Mouse (Mus musculus): ENCODE measurements around the gene Lrrc56. TPM values are rescaled to one million over a fixed set of nuclear protein-coding genes. Genes with fewer than 3 reads are reported as not detected.

The Lrrc56 gene
- 0.58 TPM for polyA plus RNA-seq (2014; fragmentation: Illumina TruSeq; extraction: RNeasy Lipid Tissue Mini Kit (QIAGEN cat#74804); ENCODE audit: low read depth, low replicate concordance)

GRCm38 (mm10) chr7:141193948-141194347 is at the start of gene Lrrc56, which contains the start of gene Hras:
Gene Lrrc56, plus strand, starts transcription at chr7:141194157.
Gene Hras, minus strand, starts transcription at chr7:141194005.

GRCm38 (mm10) chr7:141172116-141173006 is 21.6 kb upstream of the Lrrc56 start, which contains the start of gene Rnh1:
Gene Rnh1, minus strand, starts transcription at chr7:141172857.

GRCm38 (mm10) chr7:141213605-141214235 is 19.8 kb downstream of the Lrrc56 start, which contains the start of gene Lmntd2:
Gene Lmntd2, minus strand, starts transcription at chr7:141214080.

GRCm38 (mm10) chr7:141215101-141215879 is 21.3 kb downstream of the Lrrc56 start, which contains the start of gene Rassf7:
Gene Rassf7, plus strand, starts transcription at chr7:141215860.

GRCm38 (mm10) chr7:141228279-141229067 is 34.5 kb downstream of the Lrrc56 start, which contains the start of gene Phrf1:
Gene Phrf1, plus strand, starts transcription at chr7:141228784.

Other genes with a start within 250 kb of the Lrrc56 start
- not detected for gene Ifitm5, start 243.9 kb upstream of the Lrrc56 start, polyA plus RNA-seq (2014; fragmentation: Illumina TruSeq; extraction: RNeasy Lipid Tissue Mini Kit (QIAGEN cat#74804); ENCODE audit: low read depth, low replicate concordance)
- gene Gm45717, start 238.2 kb upstream of the Lrrc56 start, polyA plus RNA-seq (2014; fragmentation: Illumina TruSeq; extraction: RNeasy Lipid Tissue Mini Kit (QIAGEN cat#74804); ENCODE audit: low read depth, low replicate concordance): not detected
- 160 TPM for gene Ifitm2, start 238.2 kb upstream of the Lrrc56 start, polyA plus RNA-seq (2014; fragmentation: Illumina TruSeq; extraction: RNeasy Lipid Tissue Mini Kit (QIAGEN cat#74804); ENCODE audit: low read depth, low replicate concordance)
- gene Ifitm1, start 226.9 kb upstream of the Lrrc56 start, polyA plus RNA-seq (2014; fragmentation: Illumina TruSeq; extraction: RNeasy Lipid Tissue Mini Kit (QIAGEN cat#74804); ENCODE audit: low read depth, low replicate concordance): 1.6 TPM
- gene Ifitm3, start 183.4 kb upstream of the Lrrc56 start, polyA plus RNA-seq (2014; fragmentation: Illumina TruSeq; extraction: RNeasy Lipid Tissue Mini Kit (QIAGEN cat#74804); ENCODE audit: low read depth, low replicate concordance): 14.5 TPM
- gene Ifitm6, start 176.2 kb upstream of the Lrrc56 start, polyA plus RNA-seq (2014; fragmentation: Illumina TruSeq; extraction: RNeasy Lipid Tissue Mini Kit (QIAGEN cat#74804); ENCODE audit: low read depth, low replicate concordance): not detected
- gene Gm17387, start 165.0 kb upstream of the Lrrc56 start, polyA plus RNA-seq (2014; fragmentation: Illumina TruSeq; extraction: RNeasy Lipid Tissue Mini Kit (QIAGEN cat#74804); ENCODE audit: low read depth, low replicate concordance): not detected
- not detected for gene B4galnt4, start 133.1 kb upstream of the Lrrc56 start, polyA plus RNA-seq (2014; fragmentation: Illumina TruSeq; extraction: RNeasy Lipid Tissue Mini Kit (QIAGEN cat#74804); ENCODE audit: low read depth, low replicate concordance)
- not detected for gene Pkp3, start 115.9 kb upstream of the Lrrc56 start, polyA plus RNA-seq (2014; fragmentation: Illumina TruSeq; extraction: RNeasy Lipid Tissue Mini Kit (QIAGEN cat#74804); ENCODE audit: low read depth, low replicate concordance)
- gene Sigirr, start 93.6 kb upstream of the Lrrc56 start, polyA plus RNA-seq (2014; fragmentation: Illumina TruSeq; extraction: RNeasy Lipid Tissue Mini Kit (QIAGEN cat#74804); ENCODE audit: low read depth, low replicate concordance): not detected
- gene Ano9, start 76.4 kb upstream of the Lrrc56 start, polyA plus RNA-seq (2014; fragmentation: Illumina TruSeq; extraction: RNeasy Lipid Tissue Mini Kit (QIAGEN cat#74804); ENCODE audit: low read depth, low replicate concordance): not detected
- gene Ptdss2, start 71.8 kb upstream of the Lrrc56 start, polyA plus RNA-seq (2014; fragmentation: Illumina TruSeq; extraction: RNeasy Lipid Tissue Mini Kit (QIAGEN cat#74804); ENCODE audit: low read depth, low replicate concordance): 20.6 TPM
- 5.4 TPM for gene Rnh1, start 21.3 kb upstream of the Lrrc56 start, polyA plus RNA-seq (2014; fragmentation: Illumina TruSeq; extraction: RNeasy Lipid Tissue Mini Kit (QIAGEN cat#74804); ENCODE audit: low read depth, low replicate concordance)
- gene Hras, start 152 bp upstream of the Lrrc56 start, polyA plus RNA-seq (2014; fragmentation: Illumina TruSeq; extraction: RNeasy Lipid Tissue Mini Kit (QIAGEN cat#74804); ENCODE audit: low read depth, low replicate concordance): 8.7 TPM
- not detected for gene Lmntd2, start 19.9 kb downstream of the Lrrc56 start, polyA plus RNA-seq (2014; fragmentation: Illumina TruSeq; extraction: RNeasy Lipid Tissue Mini Kit (QIAGEN cat#74804); ENCODE audit: low read depth, low replicate concordance)
- 0.64 TPM for gene Rassf7, start 21.7 kb downstream of the Lrrc56 start, polyA plus RNA-seq (2014; fragmentation: Illumina TruSeq; extraction: RNeasy Lipid Tissue Mini Kit (QIAGEN cat#74804); ENCODE audit: low read depth, low replicate concordance)
- 17.6 TPM for gene Phrf1, start 34.6 kb downstream of the Lrrc56 start, polyA plus RNA-seq (2014; fragmentation: Illumina TruSeq; extraction: RNeasy Lipid Tissue Mini Kit (QIAGEN cat#74804); ENCODE audit: low read depth, low replicate concordance)
- 19.8 TPM for gene Irf7, start 72.3 kb downstream of the Lrrc56 start, polyA plus RNA-seq (2014; fragmentation: Illumina TruSeq; extraction: RNeasy Lipid Tissue Mini Kit (QIAGEN cat#74804); ENCODE audit: low read depth, low replicate concordance)
- 1.3 TPM for gene Cdhr5, start 82.6 kb downstream of the Lrrc56 start, polyA plus RNA-seq (2014; fragmentation: Illumina TruSeq; extraction: RNeasy Lipid Tissue Mini Kit (QIAGEN cat#74804); ENCODE audit: low read depth, low replicate concordance)
- not detected for gene Sct, start 85.0 kb downstream of the Lrrc56 start, polyA plus RNA-seq (2014; fragmentation: Illumina TruSeq; extraction: RNeasy Lipid Tissue Mini Kit (QIAGEN cat#74804); ENCODE audit: low read depth, low replicate concordance)
- not detected for gene Drd4, start 97.8 kb downstream of the Lrrc56 start, polyA plus RNA-seq (2014; fragmentation: Illumina TruSeq; extraction: RNeasy Lipid Tissue Mini Kit (QIAGEN cat#74804); ENCODE audit: low read depth, low replicate concordance)
- 0.93 TPM for gene Deaf1, start 133.5 kb downstream of the Lrrc56 start, polyA plus RNA-seq (2014; fragmentation: Illumina TruSeq; extraction: RNeasy Lipid Tissue Mini Kit (QIAGEN cat#74804); ENCODE audit: low read depth, low replicate concordance)
- 18.5 TPM for gene Tmem80, start 133.6 kb downstream of the Lrrc56 start, polyA plus RNA-seq (2014; fragmentation: Illumina TruSeq; extraction: RNeasy Lipid Tissue Mini Kit (QIAGEN cat#74804); ENCODE audit: low read depth, low replicate concordance)
- not detected for gene Eps8l2, start 144.7 kb downstream of the Lrrc56 start, polyA plus RNA-seq (2014; fragmentation: Illumina TruSeq; extraction: RNeasy Lipid Tissue Mini Kit (QIAGEN cat#74804); ENCODE audit: low read depth, low replicate concordance)
- gene Taldo1, start 198.0 kb downstream of the Lrrc56 start, polyA plus RNA-seq (2014; fragmentation: Illumina TruSeq; extraction: RNeasy Lipid Tissue Mini Kit (QIAGEN cat#74804); ENCODE audit: low read depth, low replicate concordance): 37.2 TPM
- 9.3 TPM for gene Gatd1, start 220.0 kb downstream of the Lrrc56 start, polyA plus RNA-seq (2014; fragmentation: Illumina TruSeq; extraction: RNeasy Lipid Tissue Mini Kit (QIAGEN cat#74804); ENCODE audit: low read depth, low replicate concordance)
- 1.0 TPM for gene Cend1, start 235.3 kb downstream of the Lrrc56 start, polyA plus RNA-seq (2014; fragmentation: Illumina TruSeq; extraction: RNeasy Lipid Tissue Mini Kit (QIAGEN cat#74804); ENCODE audit: low read depth, low replicate concordance)
- 2.9 TPM for gene Slc25a22, start 243.7 kb downstream of the Lrrc56 start, polyA plus RNA-seq (2014; fragmentation: Illumina TruSeq; extraction: RNeasy Lipid Tissue Mini Kit (QIAGEN cat#74804); ENCODE audit: low read depth, low replicate concordance)
- gene Pidd1, start 249.9 kb downstream of the Lrrc56 start, polyA plus RNA-seq (2014; fragmentation: Illumina TruSeq; extraction: RNeasy Lipid Tissue Mini Kit (QIAGEN cat#74804); ENCODE audit: low read depth, low replicate concordance): 0.23 TPM